Mouse (Mus musculus) bone marrow macrophage, adult 2 months (primary cell): Measurements from ENCODE around the gene Gm20431.

Experiments used
- CTCF ChIP-seq: IDR thresholded peaks from 2 replicates; pipeline ENCODE4 v1.5.1; 2012; ENCODE audit warnings: low read depth, mild to moderate bottlenecking, low read length, moderate library complexity
- POLR2A ChIP-seq: IDR thresholded peaks from 2 replicates; pipeline ENCODE4 v1.6.1; 2012; ENCODE audit warnings: mild to moderate bottlenecking, low read depth, low read length, borderline replicate concordance

- TF ChIP-seq CTCF: no peak
- TF ChIP-seq POLR2A: no peak
Measured at GRCm38 (mm10) chr2:167708373-167708772, 47.1 kb upstream of the Gm20431 start.
